Mouse (Mus musculus) embryo, embryonic 9.5 days (tissue): ENCODE results near the gene Oprl1.

Experiments
- DNase-seq: peaks from one replicate; pipeline ENCODE4 v3.0.0-alpha.2; 2017; ENCODE audit errors: extremely low spot score

Gene Oprl1

DNA sequence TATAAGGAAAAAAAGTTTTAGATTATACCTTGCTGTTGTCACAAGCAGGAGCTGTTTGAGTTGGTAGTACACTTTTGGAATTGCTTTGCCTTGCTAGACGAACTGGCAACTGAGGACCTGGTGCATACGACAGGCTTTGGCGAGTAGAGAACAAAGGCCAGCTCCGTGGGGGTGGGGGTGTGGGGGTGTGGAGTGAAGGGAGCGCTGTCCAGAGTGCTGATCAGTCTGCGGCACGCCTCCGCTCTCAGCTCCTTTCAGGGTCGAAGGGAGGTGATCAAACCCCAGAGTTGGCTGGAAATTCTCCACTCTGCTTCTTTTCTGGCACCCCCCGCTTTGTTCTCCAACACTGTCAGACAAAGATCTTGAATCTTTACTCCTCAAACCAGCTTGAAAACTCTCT is 49.8 kb downstream of the Oprl1 start:
- DNase-seq: peak; percentile 61

DNA sequence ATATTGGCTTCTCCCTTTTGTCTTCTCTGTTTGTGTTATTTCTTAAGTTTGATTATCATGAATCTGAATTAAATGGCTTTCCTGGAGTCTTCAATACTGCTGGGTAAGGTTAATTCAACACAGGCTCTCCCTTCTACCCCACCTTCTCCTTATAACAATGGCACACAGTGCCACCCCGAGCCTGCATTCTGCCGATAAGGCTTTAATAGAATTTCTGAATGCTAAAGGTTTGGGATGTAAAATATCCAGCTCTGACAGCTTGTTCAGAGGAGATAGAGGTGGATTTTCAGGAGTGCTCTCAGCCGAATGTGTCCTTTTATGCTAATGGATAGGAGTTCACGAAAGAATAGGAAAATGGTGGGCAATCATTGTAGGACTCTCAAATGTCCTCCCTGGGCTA is 50.4 kb downstream of the Oprl1 start:
- DNase-seq: no peak

GRCm38 (mm10) chr2:181766672-181767557 is 52.1 kb downstream of the Oprl1 start:
- no peak for DNase-seq

DNA sequence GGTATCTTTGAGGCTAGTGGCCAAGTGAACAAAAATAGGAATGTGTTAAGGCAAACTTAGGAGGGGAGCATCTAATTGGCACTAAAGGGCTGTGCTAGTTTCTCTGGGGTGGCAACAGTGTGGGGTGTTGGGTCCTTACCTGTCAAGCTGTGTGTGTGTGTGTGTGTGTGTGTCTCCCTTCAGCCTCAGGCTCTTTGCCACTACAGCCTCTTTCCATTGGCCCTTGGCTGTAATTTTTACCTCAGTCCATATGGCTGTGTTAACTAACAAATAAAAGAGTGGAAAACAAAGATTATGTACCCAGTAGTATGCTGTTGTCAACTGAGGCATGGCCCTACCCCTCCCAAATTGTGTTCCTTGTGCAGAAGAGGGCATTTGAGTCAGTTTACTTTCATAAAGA is 53.6 kb downstream of the Oprl1 start:
- DNase-seq: no peak

GRCm38 (mm10) chr2:181769397-181769796 is 54.6 kb downstream of the Oprl1 start:
- DNase-seq: no peak
